Mouse (Mus musculus) forebrain, postnatal 0 days (tissue): ENCODE measurements around the gene Camta1. TPM values are rescaled to one million over a fixed set of nuclear protein-coding genes. Genes with fewer than 3 reads are reported as not detected.

Source experiments
- ATAC-seq: fragments of 200-750 bp; cut with Nextera tagmentation; 2 replicates; pipeline ENCODE4 v1.8.0; 2017; ENCODE audit warnings: mild to moderate bottlenecking, moderate library complexity
- DNase-seq: peaks from one replicate; pipeline ENCODE4 v3.0.0-alpha.2; 2015
- H3K27ac ChIP-seq: fragments of 300-500 bp; sonication (generic); 2 replicates; pipeline ENCODE4 v1.5.1; 2014; ENCODE audit warnings: low read depth, mild to moderate bottlenecking, antibody characterized with exemption, low read length, moderate library complexity, mixed read lengths
- H3K27me3 ChIP-seq: fragments of 300-500 bp; sonication (generic); 2 replicates; pipeline ENCODE4 v1.6.1; 2014; ENCODE audit warnings: mild to moderate bottlenecking, low read length, mixed read lengths; ENCODE audit not compliant: insufficient read depth
- H3K36me3 ChIP-seq: fragments of 300-500 bp; sonication (generic); 2 replicates; pipeline ENCODE4 v1.6.1; 2014; ENCODE audit warnings: mild to moderate bottlenecking, moderate library complexity; ENCODE audit not compliant: insufficient read depth
- H3K4me1 ChIP-seq: fragments of 300-500 bp; sonication (generic); 2 replicates; pipeline ENCODE4 v1.6.1; 2014; ENCODE audit warnings: antibody characterized with exemption; ENCODE audit not compliant: insufficient read depth
- H3K4me2 ChIP-seq: fragments of 300-500 bp; sonication (generic); 2 replicates; pipeline ENCODE4 v1.6.1; 2014; ENCODE audit warnings: low read depth, mild to moderate bottlenecking, moderate library complexity
- H3K4me3 ChIP-seq: fragments of 300-500 bp; sonication (generic); 2 replicates; pipeline ENCODE4 v1.5.1; 2014; ENCODE audit warnings: low read depth, low read length, mixed read lengths
- H3K9ac ChIP-seq: fragments of 300-500 bp; sonication (generic); 2 replicates; pipeline ENCODE4 v1.6.1; 2014; ENCODE audit warnings: mild to moderate bottlenecking
- H3K9me3 ChIP-seq: fragments of 300-500 bp; sonication (generic); 2 replicates; pipeline ENCODE4 v1.6.1; 2016; ENCODE audit warnings: low read length
- CTCF ChIP-seq: sonication (generic); IDR thresholded peaks from 2 replicates; pipeline ENCODE4 v1.5.1; 2016; ENCODE audit warnings: antibody characterized with exemption, control low read depth, low read depth
- WGBS: fragments of 180-500 bp; shearing (Covaris S2); extraction: QIAGEN DNeasy Blood & Tissue Kit; methylation state at CpG from one replicate; pipeline ENCODE4 v1.1.7; 2014; 5-methylcytosine and 5-hydroxymethylcytosine counted together
- polyA plus RNA-seq: library from polyadenylated mRNA; unstranded; fragments of >200 nt; fragmentation: Nextera tagmentation; extraction: Ambion mirVana; gene quantifications from 2 replicates; pipeline ENCODE4 v1.2.1, GENCODE M21; 2015
- total RNA-seq: library from RNA; depleted of rRNA; stranded (reverse); fragments of >200 nt; gene quantifications from 2 replicates; pipeline ENCODE4 v1.2.3, GENCODE M21; 2014

The Camta1 gene
- total and polyA plus RNA-seq, 2 experiments from 2014 or later = 87.4 to 131 TPM

DNA sequence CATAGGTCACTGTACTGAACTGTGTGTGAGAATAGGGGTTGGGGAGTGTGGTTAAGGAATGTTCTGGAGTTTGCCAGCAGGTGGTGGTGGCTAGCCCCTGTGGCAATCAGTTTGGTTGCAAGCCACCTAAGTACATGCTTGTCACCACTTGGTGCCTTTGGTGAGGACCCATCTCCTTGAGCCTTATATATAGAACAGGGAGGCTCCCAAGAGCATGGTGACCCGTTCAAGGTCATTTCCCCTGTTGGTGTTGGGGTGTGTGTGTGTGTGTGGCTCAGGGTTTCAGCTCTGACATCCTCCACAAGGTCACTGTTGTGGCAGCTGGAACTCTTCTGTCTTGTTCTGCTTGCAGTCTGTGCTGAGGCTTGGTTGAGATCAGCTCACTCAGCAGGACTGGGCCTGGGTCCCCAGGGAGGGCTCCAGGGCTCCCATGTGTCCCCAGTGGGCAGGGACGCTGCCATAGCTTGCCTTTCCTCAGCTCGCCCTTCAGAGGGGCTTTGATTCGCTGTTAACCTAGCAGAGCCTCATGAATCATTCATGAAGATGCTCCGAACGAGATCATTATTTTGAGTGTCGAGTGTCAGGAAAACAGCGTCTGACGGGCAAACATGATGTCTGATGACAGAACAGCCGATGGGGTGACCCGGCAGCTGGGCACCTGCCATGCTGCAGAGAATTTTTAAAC is 667.5 kb downstream of the Camta1 start:
- TF ChIP-seq CTCF = peak; percentile 13; the same call in 1 of the 2 replicates
- Histone ChIP-seq H3K9ac (no peak overlapping the region), H3K27ac (no peak overlapping the region), H3K27me3 (no peaks in the 10 kb centered on the region; the same call in none of the 2 replicates), H3K9me3 (no peaks in the 10 kb centered on the region), H3K4me2 (no peak overlapping the region), H3K4me3 (no peak overlapping the region), H3K4me1 (no peaks in the 10 kb centered on the region), H3K36me3 (no peaks in the 10 kb centered on the region)
- DNase-seq (no peak), ATAC-seq (peak; percentile 29; the same call in 1 of the 2 replicates)
- 14% methylated on average over 11 of the region's 11 CpGs for WGBS

- DNase-seq (no peak), ATAC-seq (peak; percentile 16; the same call in 1 of the 2 replicates)
- H3K4me1 ChIP-seq = no peaks in the 10 kb centered on the region
- no peak for TF ChIP-seq CTCF
- peaks cover 5% of the 10 kb centered on the region for H3K27me3 ChIP-seq
- no peak overlapping the region for H3K4me3 ChIP-seq
- H3K9ac ChIP-seq = no peak overlapping the region
- H3K4me2 ChIP-seq = no peak overlapping the region
- WGBS = 13% methylated on average over 8 of the region's 8 CpGs
- no peak overlapping the region for H3K27ac ChIP-seq
- no peaks in the 10 kb centered on the region for H3K36me3 ChIP-seq
- H3K9me3 ChIP-seq = no peaks in the 10 kb centered on the region
These were observed 675.2 kb downstream of the Camta1 start for GRCm38 (mm10) chr4:151186447-151186846.

GRCm38 (mm10) chr4:151185750-151186149 is 675.9 kb downstream of the Camta1 start:
- 17% methylated on average over 1 of the region's 1 CpGs for WGBS
- ATAC-seq = no peak
- TF ChIP-seq CTCF = no peak
- H3K9ac ChIP-seq = no peak overlapping the region
- H3K9me3 ChIP-seq = no peaks in the 10 kb centered on the region
- no peak overlapping the region for H3K27ac ChIP-seq
- DNase-seq = no peak
- no peak overlapping the region for H3K4me3 ChIP-seq
- no peak overlapping the region for H3K4me2 ChIP-seq
- 0 out of 2 replicates have a peak, but pooled peaks cover 4% of the 10 kb centered on the region for H3K4me1 ChIP-seq
- peaks cover 8% of the 10 kb centered on the region for H3K27me3 ChIP-seq
- H3K36me3 ChIP-seq = no peaks in the 10 kb centered on the region

- Histone ChIP-seq H3K9me3 (no peaks in the 10 kb centered on the region), H3K4me1 (peaks cover 26% of the 10 kb centered on the region), H3K4me2 (no peak overlapping the region), H3K27ac (no peak overlapping the region), H3K36me3 (no peaks in the 10 kb centered on the region), H3K4me3 (no peak overlapping the region), H3K27me3 (peaks cover 14% of the 10 kb centered on the region), H3K9ac (no peak overlapping the region)
- DNase-seq (no peak), ATAC-seq (no peak)
- no peak for TF ChIP-seq CTCF
- WGBS = 13% methylated on average over 7 of the region's 7 CpGs
These were observed 681.2 kb downstream of the Camta1 start for GRCm38 (mm10) chr4:151180394-151180902.

- Histone ChIP-seq H3K36me3 (no peaks in the 10 kb centered on the region), H3K4me2 (no peak overlapping the region), H3K9me3 (no peaks in the 10 kb centered on the region), H3K4me1 (peaks cover 26% of the 10 kb centered on the region), H3K27me3 (peaks cover 14% of the 10 kb centered on the region), H3K27ac (no peak overlapping the region), H3K4me3 (no peak overlapping the region), H3K9ac (no peak overlapping the region; the same call in 1 of the 2 replicates)
- TF ChIP-seq CTCF = no peak
- DNase-seq = no peak
- WGBS = 40% methylated on average over 3 of the region's 3 CpGs
- no peak for ATAC-seq
These were observed 682.0 kb downstream of the Camta1 start for GRCm38 (mm10) chr4:151179639-151180038.

- no peak for TF ChIP-seq CTCF
- no peak overlapping the region for H3K4me2 ChIP-seq
- no peak overlapping the region for H3K4me3 ChIP-seq
- peaks cover 26% of the 10 kb centered on the region for H3K4me1 ChIP-seq
- no peak overlapping the region for H3K27ac ChIP-seq
- no peaks in the 10 kb centered on the region for H3K9me3 ChIP-seq
- H3K27me3 ChIP-seq = peaks cover 14% of the 10 kb centered on the region
- DNase-seq (peak; percentile 89), ATAC-seq (peak; percentile 85)
- H3K9ac ChIP-seq = no peak overlapping the region
- WGBS = 13% methylated on average over 8 of the region's 8 CpGs
- H3K36me3 ChIP-seq = no peaks in the 10 kb centered on the region
These were observed 682.7 kb downstream of the Camta1 start for GRCm38 (mm10) chr4:151178970-151179378.

DNA sequence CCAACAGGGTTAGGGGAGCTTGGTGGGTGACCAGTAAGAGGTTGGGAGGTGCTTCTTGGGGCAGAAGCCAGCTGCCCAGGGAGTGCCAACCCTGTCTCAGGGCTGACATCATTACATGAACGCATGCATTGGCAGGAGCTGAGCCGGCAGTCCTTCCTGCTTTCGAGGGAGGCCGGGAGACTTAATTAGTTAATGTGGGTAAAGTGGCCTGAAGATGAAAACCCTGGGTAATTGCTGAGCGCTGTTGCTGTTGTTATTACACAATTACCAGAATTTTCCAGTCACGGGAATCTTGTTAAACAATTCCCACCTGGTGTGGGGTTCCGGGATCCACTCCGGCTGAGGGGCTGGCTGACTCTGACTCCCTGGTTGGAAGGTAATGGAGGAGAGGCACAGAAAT is 689.1 kb downstream of the Camta1 start:
- DNase-seq (peak; percentile 38), ATAC-seq (no peak)
- Histone ChIP-seq H3K9ac (no peak overlapping the region), H3K27ac (no peak overlapping the region), H3K4me1 (peaks cover 10% of the 10 kb centered on the region; the same call in 1 of the 2 replicates), H3K4me3 (no peak overlapping the region), H3K4me2 (no peak overlapping the region), H3K9me3 (no peaks in the 10 kb centered on the region), H3K36me3 (no peaks in the 10 kb centered on the region), H3K27me3 (peaks cover 4% of the 10 kb centered on the region)
- WGBS = 21% methylated on average over 8 of the region's 8 CpGs
- TF ChIP-seq CTCF = no peak
